Mouse (Mus musculus): ENCODE data around the gene Kpna7. TPM values are rescaled to one million over a fixed set of nuclear protein-coding genes. Genes with fewer than 3 reads are reported as not detected.

The Kpna7 gene
- polyA plus RNA-seq, 1 experiment from 2014 or later: not detected

DNA sequence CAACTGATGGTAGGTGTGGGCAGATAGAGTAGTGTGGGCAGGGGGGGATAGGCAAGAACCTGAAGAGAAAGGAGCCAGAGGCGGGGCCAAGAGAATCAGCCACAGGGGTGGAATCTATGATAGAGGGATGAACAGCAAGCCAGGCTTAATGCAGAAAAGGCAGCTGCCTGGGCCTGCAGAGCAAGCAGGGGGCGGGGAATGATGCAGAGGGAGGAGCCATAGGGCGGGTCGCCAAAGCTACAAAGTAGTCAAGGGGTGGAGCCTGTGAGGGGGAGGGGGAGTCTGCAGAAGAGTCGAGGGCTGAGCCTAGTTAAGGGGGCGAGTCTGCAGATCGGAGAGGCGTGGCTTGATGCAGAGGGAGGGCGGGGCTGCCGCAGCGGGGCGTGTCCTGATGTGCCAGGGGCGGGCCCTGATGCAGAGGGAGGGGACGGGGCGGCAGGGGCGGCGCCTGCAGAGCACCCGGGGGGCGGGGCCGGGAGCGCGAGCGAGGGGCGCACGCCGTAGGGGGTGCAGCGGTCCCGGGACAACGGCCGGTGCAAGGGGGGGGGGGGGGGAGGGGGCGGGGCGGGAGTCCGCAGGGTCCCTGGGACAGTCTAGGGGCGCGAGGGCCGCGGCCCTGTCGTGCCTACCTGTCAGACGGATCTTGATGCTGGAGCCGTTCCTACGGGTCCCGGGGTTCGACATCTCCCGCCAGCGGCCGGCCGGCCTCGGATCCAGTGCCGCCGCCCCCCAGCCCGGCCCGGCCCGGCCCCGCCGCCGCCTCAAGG, 118.8 kb downstream of the Kpna7 start:
- WGBS: under 1% methylated on average over 22 of the region's 56 CpGs

DNA sequence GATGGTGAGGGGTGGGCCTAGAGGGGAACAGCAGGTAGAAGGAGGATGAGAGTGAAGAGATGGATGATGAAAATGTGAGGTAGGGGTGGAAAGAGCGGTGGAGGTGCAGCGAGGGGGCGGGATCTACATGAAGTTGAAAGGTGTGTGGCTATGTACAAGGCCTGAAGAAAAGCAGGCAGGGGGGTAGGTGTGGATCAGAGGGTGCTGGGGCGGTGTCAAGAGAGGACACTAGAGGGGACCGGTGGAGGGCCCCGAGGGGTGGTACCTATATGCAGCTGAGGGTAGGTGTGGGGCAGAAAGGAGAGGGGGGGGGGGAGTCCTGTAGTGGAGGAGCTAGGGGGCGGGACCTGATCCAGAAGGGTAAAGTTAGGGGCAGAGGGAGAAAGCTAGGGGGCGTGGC, 119.4 kb downstream of the Kpna7 start:
- peak overlapping the region; percentile 88 for H3K4me3 ChIP-seq (replicated peaks; ENCODE audit: low read length)
- no peaks in the 10 kb centered on the region for H3K36me3 ChIP-seq (ENCODE audit: control insufficient read depth, insufficient read depth)

More for the DNA sequence above, 118.8 kb downstream of the Kpna7 start:
- H3K9ac ChIP-seq (replicated peaks; ENCODE audit: low read depth, low read length): peak overlapping the region; percentile 93
- peak overlapping the region; percentile 82 for H3K4me2 ChIP-seq (ENCODE audit: low read length)
- H3K36me3 ChIP-seq (ENCODE audit: control insufficient read depth, insufficient read depth): no peaks in the 10 kb centered on the region
- no peaks in the 10 kb centered on the region; the same call in 1 of the 2 replicates for H3K27me3 ChIP-seq (replicated peaks; ENCODE audit: control insufficient read depth, insufficient read depth, low read length)
- ATAC-seq: peak; percentile 58
- H3K27ac ChIP-seq (ENCODE audit: low read length): peak overlapping the region; percentile 78
- H3K9me3 ChIP-seq (ENCODE audit: control insufficient read depth, low read length): no peaks in the 10 kb centered on the region
- peaks cover 35% of the 10 kb centered on the region for H3K4me1 ChIP-seq (replicated peaks; ENCODE audit: control insufficient read depth, insufficient read depth, low read length)
- H3K4me3 ChIP-seq (replicated peaks; ENCODE audit: low read length): peak overlapping the region; percentile 88

DNA sequence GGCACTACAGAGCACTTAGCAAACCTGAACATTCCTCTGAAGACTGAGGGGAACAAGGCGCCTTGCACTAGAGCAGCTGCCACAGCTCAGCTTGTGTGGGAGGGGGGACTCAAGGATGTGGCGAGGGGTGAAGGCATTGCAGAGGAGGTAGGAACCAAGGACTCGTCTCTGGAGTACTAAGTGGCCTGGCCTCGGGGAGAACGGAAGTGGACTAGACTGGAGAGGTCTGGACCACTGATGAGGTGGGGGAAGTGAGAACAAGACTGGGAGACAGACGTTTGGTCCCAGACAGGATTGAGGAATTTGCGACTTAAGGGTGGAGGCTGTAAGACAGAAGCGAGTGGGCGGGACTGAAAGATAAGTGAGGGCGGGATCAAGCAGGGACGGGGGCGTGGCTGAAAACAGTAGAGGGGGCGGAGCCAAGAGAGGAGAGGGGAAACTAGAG, 120.0 kb downstream of the Kpna7 start:
- H3K27ac ChIP-seq (ENCODE audit: low read length): peak overlapping the region; percentile 59
- peak; percentile 3; the same call in 1 of the 2 replicates for ATAC-seq
- no peak overlapping the region for H3K9ac ChIP-seq (replicated peaks; ENCODE audit: low read depth, low read length)
- H3K4me3 ChIP-seq (replicated peaks; ENCODE audit: low read length): 0 out of 2 replicates have a peak overlapping the region, but pooled peaks have one; percentile 5
- whole genome bisulfite sequencing: 6% methylated on average over 13 of the region's 13 CpGs
- H3K4me2 ChIP-seq (ENCODE audit: low read length): peak overlapping the region; percentile 82
- no peaks in the 10 kb centered on the region for H3K36me3 ChIP-seq (ENCODE audit: control insufficient read depth, insufficient read depth)
- H3K27me3 ChIP-seq (replicated peaks; ENCODE audit: control insufficient read depth, insufficient read depth, low read length): no peaks in the 10 kb centered on the region; the same call in 1 of the 2 replicates
- peaks cover 35% of the 10 kb centered on the region for H3K4me1 ChIP-seq (replicated peaks; ENCODE audit: control insufficient read depth, insufficient read depth, low read length)
- H3K9me3 ChIP-seq (ENCODE audit: control insufficient read depth, low read length): no peaks in the 10 kb centered on the region

More for the DNA sequence above, 119.4 kb downstream of the Kpna7 start:
- Histone ChIP-seq H3K9me3 (ENCODE audit: control insufficient read depth, low read length) (no peaks in the 10 kb centered on the region), H3K27me3 (replicated peaks; ENCODE audit: control insufficient read depth, insufficient read depth, low read length) (no peaks in the 10 kb centered on the region; the same call in 1 of the 2 replicates), H3K9ac (replicated peaks; ENCODE audit: low read depth, low read length) (no peak overlapping the region), H3K4me1 (replicated peaks; ENCODE audit: control insufficient read depth, insufficient read depth, low read length) (peaks cover 35% of the 10 kb centered on the region), H3K4me2 (ENCODE audit: low read length) (peak overlapping the region; percentile 82), H3K27ac (ENCODE audit: low read length) (no peak overlapping the region)
- peak; percentile 51 for ATAC-seq
- WGBS: 17% methylated on average over 8 of the region's 8 CpGs

DNA sequence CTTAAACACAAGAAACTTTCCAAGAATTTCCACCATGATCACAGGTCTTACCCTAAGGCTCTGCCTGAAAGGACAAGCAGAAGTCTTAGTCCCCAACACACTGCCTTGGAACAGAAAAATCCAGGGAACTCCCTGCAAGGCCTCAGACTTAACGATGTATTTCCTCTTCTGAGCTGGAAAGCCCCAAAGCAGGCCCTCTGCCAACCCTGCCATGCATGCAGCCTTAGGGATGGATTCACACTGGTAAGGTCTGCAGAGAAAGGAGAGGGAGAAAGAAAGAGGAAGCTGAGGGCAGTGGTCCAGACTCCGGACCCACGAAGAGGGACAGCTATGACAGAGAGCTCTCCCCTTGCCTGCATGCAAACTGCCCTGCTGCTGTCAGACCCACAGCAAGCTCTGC, 120.4 kb downstream of the Kpna7 start:
- Histone ChIP-seq H3K4me1 (replicated peaks; ENCODE audit: control insufficient read depth, insufficient read depth, low read length) (peaks cover 36% of the 10 kb centered on the region), H3K9ac (replicated peaks; ENCODE audit: low read depth, low read length) (no peak overlapping the region), H3K4me3 (replicated peaks; ENCODE audit: low read length) (0 out of 2 replicates have a peak overlapping the region, but pooled peaks have one; percentile 5), H3K27ac (ENCODE audit: low read length) (peak overlapping the region; percentile 59), H3K27me3 (replicated peaks; ENCODE audit: control insufficient read depth, insufficient read depth, low read length) (no peaks in the 10 kb centered on the region; the same call in 1 of the 2 replicates), H3K36me3 (ENCODE audit: control insufficient read depth, insufficient read depth) (no peaks in the 10 kb centered on the region), H3K4me2 (ENCODE audit: low read length) (peak overlapping the region; percentile 82), H3K9me3 (ENCODE audit: control insufficient read depth, low read length) (no peaks in the 10 kb centered on the region)
- 44% methylated on average over 3 of the region's 3 CpGs for WGBS
- ATAC-seq: no peak

DNA sequence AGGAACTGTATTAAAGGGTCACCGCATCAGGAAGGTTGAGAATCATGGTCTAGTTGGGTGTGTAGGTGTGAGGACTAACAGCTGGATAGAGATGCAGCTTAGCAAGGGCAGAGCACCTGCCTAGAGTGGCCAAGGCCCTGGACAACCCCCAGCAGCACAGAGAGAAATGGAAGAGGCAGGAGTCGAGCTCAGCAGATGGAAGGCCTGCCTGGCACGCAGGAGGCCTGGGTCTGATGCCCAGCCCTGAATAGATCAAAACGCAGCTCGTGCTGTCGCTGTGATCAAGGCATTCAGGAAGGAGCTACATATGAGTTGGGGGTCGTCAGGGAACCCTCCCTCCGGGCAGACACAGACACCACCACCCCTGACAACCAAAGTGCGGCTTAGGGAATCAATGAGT, 125.6 kb downstream of the Kpna7 start:
- Histone ChIP-seq H3K36me3 (ENCODE audit: control insufficient read depth, insufficient read depth) (no peaks in the 10 kb centered on the region), H3K27ac (ENCODE audit: low read length) (no peak overlapping the region), H3K4me3 (replicated peaks; ENCODE audit: low read length) (no peak overlapping the region), H3K4me1 (replicated peaks; ENCODE audit: control insufficient read depth, insufficient read depth, low read length) (peaks cover 15% of the 10 kb centered on the region), H3K27me3 (replicated peaks; ENCODE audit: control insufficient read depth, insufficient read depth, low read length) (no peaks in the 10 kb centered on the region), H3K4me2 (ENCODE audit: low read length) (no peak overlapping the region), H3K9me3 (ENCODE audit: control insufficient read depth, low read length) (no peaks in the 10 kb centered on the region), H3K9ac (replicated peaks; ENCODE audit: low read depth, low read length) (no peak overlapping the region)
- ATAC-seq: no peak
- 85% methylated on average over 9 of the region's 9 CpGs for WGBS

DNA sequence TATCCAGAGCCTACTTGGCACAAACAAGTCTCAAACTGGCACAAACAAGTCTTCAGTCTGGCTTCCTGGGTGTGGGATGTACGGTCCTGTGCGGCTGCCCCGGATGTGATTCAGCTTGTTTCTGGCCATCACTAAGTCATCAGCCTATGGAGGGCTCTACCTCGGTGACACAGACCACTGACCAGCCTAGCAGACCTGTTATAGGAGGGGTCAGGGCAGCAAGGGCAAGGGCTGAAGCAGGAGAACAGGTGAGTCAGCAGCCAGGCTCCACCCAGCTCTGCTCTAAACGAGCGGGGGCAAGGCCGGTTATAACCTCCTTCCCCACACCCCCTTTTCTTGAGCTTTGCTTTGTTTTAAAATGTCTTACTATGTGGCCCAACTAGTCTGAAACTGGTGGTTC, 129.4 kb downstream of the Kpna7 start:
- Histone ChIP-seq H3K36me3 (ENCODE audit: control insufficient read depth, insufficient read depth) (no peaks in the 10 kb centered on the region), H3K4me1 (replicated peaks; ENCODE audit: control insufficient read depth, insufficient read depth, low read length) (peaks cover 5% of the 10 kb centered on the region; the same call in 1 of the 2 replicates), H3K9ac (replicated peaks; ENCODE audit: low read depth, low read length) (no peak overlapping the region), H3K4me3 (replicated peaks; ENCODE audit: low read length) (no peak overlapping the region), H3K27me3 (replicated peaks; ENCODE audit: control insufficient read depth, insufficient read depth, low read length) (no peaks in the 10 kb centered on the region), H3K27ac (ENCODE audit: low read length) (no peak overlapping the region), H3K4me2 (ENCODE audit: low read length) (no peak overlapping the region), H3K9me3 (ENCODE audit: control insufficient read depth, low read length) (no peaks in the 10 kb centered on the region)
- no peak for ATAC-seq
- WGBS: 87% methylated on average over 7 of the region's 7 CpGs

DNA sequence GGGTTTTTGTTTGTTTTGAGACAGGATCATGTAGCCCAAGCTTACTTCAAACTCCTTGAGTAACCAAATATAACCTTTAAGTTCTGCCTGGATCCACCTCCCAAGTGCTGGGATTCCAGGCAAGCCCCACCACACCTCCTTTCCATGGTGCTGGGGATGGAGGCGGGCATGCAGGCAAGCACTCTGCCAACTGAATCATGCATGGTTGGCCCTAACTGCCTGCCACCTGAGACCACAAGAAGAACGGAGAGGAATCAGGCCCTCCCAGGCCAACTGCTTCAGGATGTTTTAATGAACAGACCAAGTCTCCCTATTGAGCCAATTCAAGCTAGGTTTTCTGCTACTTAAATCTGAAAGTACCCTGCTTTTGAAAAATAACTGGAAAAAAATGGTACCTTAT, 131.2 kb downstream of the Kpna7 start:
- Histone ChIP-seq H3K27ac (ENCODE audit: low read length) (no peak overlapping the region), H3K9me3 (ENCODE audit: control insufficient read depth, low read length) (no peaks in the 10 kb centered on the region), H3K4me2 (ENCODE audit: low read length) (no peak overlapping the region), H3K4me1 (replicated peaks; ENCODE audit: control insufficient read depth, insufficient read depth, low read length) (peaks cover 6% of the 10 kb centered on the region), H3K4me3 (replicated peaks; ENCODE audit: low read length) (no peak overlapping the region), H3K9ac (replicated peaks; ENCODE audit: low read depth, low read length) (no peak overlapping the region), H3K36me3 (ENCODE audit: control insufficient read depth, insufficient read depth) (no peaks in the 10 kb centered on the region), H3K27me3 (replicated peaks; ENCODE audit: control insufficient read depth, insufficient read depth, low read length) (no peaks in the 10 kb centered on the region)
- WGBS: 64% methylated on average over 2 of the region's 2 CpGs
- ATAC-seq: no peak

DNA sequence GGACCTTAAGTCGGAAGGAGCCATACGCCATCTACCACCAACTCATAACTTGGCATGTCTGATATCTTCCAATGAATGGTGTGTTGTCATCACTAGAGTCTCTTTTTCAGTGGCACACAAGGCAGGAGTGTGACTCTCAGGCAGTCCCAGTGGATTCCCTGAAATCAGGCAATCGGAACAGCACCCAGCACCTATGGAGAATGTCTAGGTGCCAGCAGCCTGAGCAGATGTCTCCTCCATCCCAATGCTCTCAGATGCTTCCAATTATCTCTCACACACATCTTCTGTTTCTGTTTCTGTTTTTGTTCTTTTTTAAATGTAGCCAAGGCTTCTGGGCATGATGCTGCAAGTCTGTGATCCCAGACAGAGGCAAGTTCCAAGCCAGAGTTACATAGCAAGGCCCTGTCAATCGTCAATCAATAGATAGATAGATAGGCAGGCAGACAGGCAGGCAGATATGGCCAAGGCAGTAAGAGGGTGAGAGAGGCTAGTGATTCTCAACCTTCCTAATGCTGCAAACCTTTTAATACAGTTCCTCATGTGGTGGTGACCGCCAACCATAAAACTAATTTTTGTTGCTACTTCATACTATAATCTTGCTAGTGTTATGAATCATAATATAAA, 133.3 kb downstream of the Kpna7 start:
- Histone ChIP-seq H3K4me1 (replicated peaks; ENCODE audit: control insufficient read depth, insufficient read depth, low read length) (peaks cover 15% of the 10 kb centered on the region), H3K27me3 (replicated peaks; ENCODE audit: control insufficient read depth, insufficient read depth, low read length) (no peaks in the 10 kb centered on the region), H3K36me3 (ENCODE audit: control insufficient read depth, insufficient read depth) (no peaks in the 10 kb centered on the region), H3K9me3 (ENCODE audit: control insufficient read depth, low read length) (no peaks in the 10 kb centered on the region), H3K27ac (ENCODE audit: low read length) (no peak overlapping the region), H3K4me2 (ENCODE audit: low read length) (no peak overlapping the region), H3K9ac (replicated peaks; ENCODE audit: low read depth, low read length) (no peak overlapping the region), H3K4me3 (replicated peaks; ENCODE audit: low read length) (no peak overlapping the region)
- no peak for ATAC-seq
- WGBS: 91% methylated on average over 5 of the region's 5 CpGs

DNA sequence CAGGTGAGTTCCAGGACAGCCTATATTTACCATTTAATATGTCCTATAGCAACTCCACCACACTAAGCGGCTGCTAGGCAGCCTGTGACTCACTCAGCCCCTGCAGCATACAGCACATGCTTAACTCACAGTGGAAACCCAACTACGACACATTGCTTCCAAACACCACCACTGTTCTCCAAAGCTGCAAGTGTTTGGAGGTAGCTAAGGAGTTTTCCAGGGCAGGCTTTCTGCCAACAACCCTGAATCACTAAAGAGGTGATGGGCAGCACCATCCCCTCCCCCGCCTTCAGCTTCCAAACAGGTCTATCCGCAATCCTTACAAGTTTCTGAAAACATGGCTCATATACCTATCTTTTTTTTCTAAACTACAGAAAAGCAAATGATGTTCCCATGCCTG, 134.0 kb downstream of the Kpna7 start:
- H3K9ac ChIP-seq (replicated peaks; ENCODE audit: low read depth, low read length): no peak overlapping the region
- H3K4me1 ChIP-seq (replicated peaks; ENCODE audit: control insufficient read depth, insufficient read depth, low read length): peaks cover 15% of the 10 kb centered on the region
- H3K36me3 ChIP-seq (ENCODE audit: control insufficient read depth, insufficient read depth): no peaks in the 10 kb centered on the region
- 76% methylated on average over 4 of the region's 4 CpGs for WGBS
- no peak overlapping the region for H3K27ac ChIP-seq (ENCODE audit: low read length)
- no peaks in the 10 kb centered on the region for H3K9me3 ChIP-seq (ENCODE audit: control insufficient read depth, low read length)
- no peak overlapping the region for H3K4me3 ChIP-seq (replicated peaks; ENCODE audit: low read length)
- no peaks in the 10 kb centered on the region for H3K27me3 ChIP-seq (replicated peaks; ENCODE audit: control insufficient read depth, insufficient read depth, low read length)
- no peak for ATAC-seq
- H3K4me2 ChIP-seq (ENCODE audit: low read length): no peak overlapping the region
